Mouse (Mus musculus): ENCODE measurements around the gene Mta1. TPM values are rescaled to one million over a fixed set of nuclear protein-coding genes. Genes with fewer than 3 reads are reported as not detected.

Mta1 gene
- polyA plus RNA-seq, 1 experiment from 2014 or later, result 4.9 TPM

GRCm38 (mm10) chr12:113108528-113109283, 10.6 kb downstream of the Mta1 start:
- ATAC-seq, result no peak
- Histone ChIP-seq H3K4me2 (replicated peaks; ENCODE audit: low read depth) (no peak overlapping the region), H3K27me3 (replicated peaks; ENCODE audit: control insufficient read depth, insufficient read depth, low read length) (no peaks in the 10 kb centered on the region), H3K4me1 (replicated peaks; ENCODE audit: control insufficient read depth, insufficient read depth, low read length) (no peaks in the 10 kb centered on the region), H3K9ac (ENCODE audit: low read depth, low read length) (no peak overlapping the region), H3K4me3 (ENCODE audit: low read depth, low read length) (no peak overlapping the region), H3K27ac (ENCODE audit: low read depth, low read length) (no peak overlapping the region), H3K36me3 (ENCODE audit: control insufficient read depth, insufficient read depth) (peaks cover 12% of the 10 kb centered on the region; the same call in 1 of the 2 replicates), H3K9me3 (ENCODE audit: control insufficient read depth) (no peaks in the 10 kb centered on the region)
- no peak for TF ChIP-seq CTCF (IDR thresholded peaks at IDR 0.05; ENCODE audit: low read depth)
- 86% methylated on average over 17 of the region's 17 CpGs for WGBS

- Histone ChIP-seq H3K36me3 (ENCODE audit: control insufficient read depth, insufficient read depth) (peaks cover 23% of the 10 kb centered on the region; the same call in 1 of the 2 replicates), H3K4me1 (replicated peaks; ENCODE audit: control insufficient read depth, insufficient read depth, low read length) (no peaks in the 10 kb centered on the region), H3K4me3 (ENCODE audit: low read depth, low read length) (no peak overlapping the region), H3K4me2 (replicated peaks; ENCODE audit: low read depth) (no peak overlapping the region), H3K27ac (ENCODE audit: low read depth, low read length) (no peak overlapping the region), H3K9ac (ENCODE audit: low read depth, low read length) (no peak overlapping the region), H3K9me3 (ENCODE audit: control insufficient read depth) (no peaks in the 10 kb centered on the region), H3K27me3 (replicated peaks; ENCODE audit: control insufficient read depth, insufficient read depth, low read length) (no peaks in the 10 kb centered on the region)
- no peak for ATAC-seq
- WGBS, result 89% methylated on average over 10 of the region's 10 CpGs
- TF ChIP-seq CTCF (IDR thresholded peaks at IDR 0.05; ENCODE audit: low read depth), result no peak
Observed at GRCm38 (mm10) chr12:113109801-113110200, 11.7 kb downstream of the Mta1 start.

- H3K4me2 ChIP-seq (replicated peaks; ENCODE audit: low read depth), result no peak overlapping the region
- H3K36me3 ChIP-seq (ENCODE audit: control insufficient read depth, insufficient read depth), result peaks cover 58% of the 10 kb centered on the region
- no peaks in the 10 kb centered on the region for H3K4me1 ChIP-seq (replicated peaks; ENCODE audit: control insufficient read depth, insufficient read depth, low read length)
- no peaks in the 10 kb centered on the region for H3K27me3 ChIP-seq (replicated peaks; ENCODE audit: control insufficient read depth, insufficient read depth, low read length)
- 72% methylated on average over 4 of the region's 4 CpGs for WGBS
- no peak overlapping the region for H3K9ac ChIP-seq (ENCODE audit: low read depth, low read length)
- no peaks in the 10 kb centered on the region for H3K9me3 ChIP-seq (ENCODE audit: control insufficient read depth)
- ATAC-seq, result peak; percentile 23; the same call in 1 of the 2 replicates
- no peak overlapping the region for H3K27ac ChIP-seq (ENCODE audit: low read depth, low read length)
- no peak overlapping the region for H3K4me3 ChIP-seq (ENCODE audit: low read depth, low read length)
- no peak for TF ChIP-seq CTCF (IDR thresholded peaks at IDR 0.05; ENCODE audit: low read depth)
Observed at GRCm38 (mm10) chr12:113114141-113114540, 16.1 kb downstream of the Mta1 start.

GRCm38 (mm10) chr12:113114856-113115538, 16.9 kb downstream of the Mta1 start:
- no peak overlapping the region for H3K4me2 ChIP-seq (replicated peaks; ENCODE audit: low read depth)
- no peaks in the 10 kb centered on the region for H3K4me1 ChIP-seq (replicated peaks; ENCODE audit: control insufficient read depth, insufficient read depth, low read length)
- TF ChIP-seq CTCF (IDR thresholded peaks at IDR 0.05; ENCODE audit: low read depth), result peak; percentile 34; the same call in 1 of the 2 replicates
- no peak overlapping the region for H3K27ac ChIP-seq (ENCODE audit: low read depth, low read length)
- ATAC-seq, result peak; percentile 22; the same call in 1 of the 2 replicates
- H3K4me3 ChIP-seq (ENCODE audit: low read depth, low read length), result no peak overlapping the region
- peaks cover 59% of the 10 kb centered on the region for H3K36me3 ChIP-seq (ENCODE audit: control insufficient read depth, insufficient read depth)
- WGBS, result 67% methylated on average over 16 of the region's 16 CpGs
- no peaks in the 10 kb centered on the region for H3K27me3 ChIP-seq (replicated peaks; ENCODE audit: control insufficient read depth, insufficient read depth, low read length)
- H3K9ac ChIP-seq (ENCODE audit: low read depth, low read length), result no peak overlapping the region
- no peaks in the 10 kb centered on the region for H3K9me3 ChIP-seq (ENCODE audit: control insufficient read depth)

- no peak overlapping the region for H3K4me3 ChIP-seq (ENCODE audit: low read depth, low read length)
- TF ChIP-seq CTCF (IDR thresholded peaks at IDR 0.05; ENCODE audit: low read depth), result peak; percentile 97
- peaks cover 84% of the 10 kb centered on the region for H3K36me3 ChIP-seq (ENCODE audit: control insufficient read depth, insufficient read depth)
- no peaks in the 10 kb centered on the region for H3K4me1 ChIP-seq (replicated peaks; ENCODE audit: control insufficient read depth, insufficient read depth, low read length)
- WGBS, result 86% methylated on average over 20 of the region's 20 CpGs
- peak; percentile 36; the same call in 1 of the 2 replicates for ATAC-seq
- H3K9me3 ChIP-seq (ENCODE audit: control insufficient read depth), result no peaks in the 10 kb centered on the region
- H3K27ac ChIP-seq (ENCODE audit: low read depth, low read length), result no peak overlapping the region
- H3K9ac ChIP-seq (ENCODE audit: low read depth, low read length), result no peak overlapping the region
- no peaks in the 10 kb centered on the region for H3K27me3 ChIP-seq (replicated peaks; ENCODE audit: control insufficient read depth, insufficient read depth, low read length)
- H3K4me2 ChIP-seq (replicated peaks; ENCODE audit: low read depth), result no peak overlapping the region
Observed at GRCm38 (mm10) chr12:113119516-113120410, 21.7 kb downstream of the Mta1 start.

- Histone ChIP-seq H3K9ac (ENCODE audit: low read depth, low read length) (no peak overlapping the region), H3K27me3 (replicated peaks; ENCODE audit: control insufficient read depth, insufficient read depth, low read length) (no peaks in the 10 kb centered on the region), H3K4me1 (replicated peaks; ENCODE audit: control insufficient read depth, insufficient read depth, low read length) (no peaks in the 10 kb centered on the region), H3K36me3 (ENCODE audit: control insufficient read depth, insufficient read depth) (peaks cover 86% of the 10 kb centered on the region), H3K9me3 (ENCODE audit: control insufficient read depth) (no peaks in the 10 kb centered on the region), H3K4me3 (ENCODE audit: low read depth, low read length) (no peak overlapping the region), H3K4me2 (replicated peaks; ENCODE audit: low read depth) (no peak overlapping the region), H3K27ac (ENCODE audit: low read depth, low read length) (no peak overlapping the region)
- no peak for ATAC-seq
- no peak for TF ChIP-seq CTCF (IDR thresholded peaks at IDR 0.05; ENCODE audit: low read depth)
- WGBS, result 78% methylated on average over 6 of the region's 6 CpGs
Observed at GRCm38 (mm10) chr12:113124726-113125125, 26.6 kb downstream of the Mta1 start.
